Mouse (Mus musculus) T-cell, adult 66 days (primary cell): Measurements from ENCODE around the gene Tuba3b. TPM values are rescaled to one million over a fixed set of nuclear protein-coding genes. Genes with fewer than 3 reads are reported as not detected.

Experiments used
- total RNA-seq, 2 experiments: library from RNA; stranded (reverse); gene quantifications; 3 replicates in 1 of 2; 4 replicates in 1 of 2; pipeline ENCODE4 v1.2.4; 2023

Gene Tuba3b
- total RNA-seq, result not detected

DNA sequence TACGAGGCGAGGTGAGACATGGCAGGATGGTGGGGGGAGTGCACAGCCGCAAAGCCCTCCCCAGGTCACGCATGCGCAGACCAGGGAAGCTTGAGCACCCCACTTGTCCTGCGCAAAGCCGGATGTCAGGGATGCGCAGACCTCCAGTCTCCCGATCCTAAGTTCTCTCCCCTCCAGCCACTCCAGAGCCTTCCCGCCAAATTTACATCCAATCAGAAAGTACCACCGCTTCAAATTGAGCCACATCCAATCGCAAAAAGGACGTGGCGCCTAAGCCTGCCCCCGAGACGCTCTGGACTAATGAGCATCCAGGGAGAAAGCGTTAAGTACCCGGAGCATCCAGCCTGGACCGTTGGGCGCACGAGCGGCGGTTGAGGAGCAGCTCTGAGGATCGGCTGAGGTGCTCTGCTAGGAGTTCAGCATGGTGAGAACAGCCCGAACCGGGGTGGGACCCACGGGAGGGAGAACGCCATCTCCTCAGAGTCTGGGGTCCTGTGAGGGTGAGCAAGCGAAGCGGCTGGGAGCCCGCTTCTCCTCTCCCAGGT lies at the start of gene Tuba3b:
TSS of gene Tuba3b (plus strand) at position 92 of the 545 bp plus-strand sequence.

DNA sequence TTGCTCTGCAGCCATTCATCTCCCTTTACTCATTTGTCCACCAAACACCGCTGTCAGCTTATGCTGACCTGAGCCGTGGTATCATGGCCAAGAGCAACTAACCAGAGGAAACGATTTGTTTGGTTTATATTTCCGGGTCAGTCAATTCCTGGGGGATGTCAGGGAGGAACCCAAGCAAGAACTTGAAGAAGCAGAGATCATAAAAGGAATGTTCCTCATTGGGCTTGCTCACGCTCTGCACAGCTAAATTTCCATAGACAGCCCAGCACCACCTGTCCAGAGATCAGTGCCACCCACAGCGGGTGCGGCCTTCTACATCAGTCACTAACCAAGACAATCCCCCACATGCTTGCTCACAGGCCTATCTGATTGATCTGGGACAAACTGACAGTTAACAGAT lies 1.3 kb upstream of the Tuba3b start, which contains the start of gene Lmntd1:
TSS of gene Lmntd1 (minus strand) at position 101 of the 400 bp plus-strand sequence.

Other genes with a start within 250 kb of the Tuba3b start
- gene Lmntd1, start 1.4 kb upstream of the Tuba3b start, total RNA-seq, result under 1 TPM; 0.23 to 0.27 TPM
- 1 to 10 TPM; 2.9 to 4.5 TPM for gene Rassf8, start 131.0 kb downstream of the Tuba3b start, total RNA-seq
- gene Bhlhe41, start 249.8 kb downstream of the Tuba3b start, total RNA-seq, result under 1 TPM; 0.12 to 0.15 TPM